Comparison of ENCODE assay signal across 16 mouse cellular contexts in the genomic region with DNA sequence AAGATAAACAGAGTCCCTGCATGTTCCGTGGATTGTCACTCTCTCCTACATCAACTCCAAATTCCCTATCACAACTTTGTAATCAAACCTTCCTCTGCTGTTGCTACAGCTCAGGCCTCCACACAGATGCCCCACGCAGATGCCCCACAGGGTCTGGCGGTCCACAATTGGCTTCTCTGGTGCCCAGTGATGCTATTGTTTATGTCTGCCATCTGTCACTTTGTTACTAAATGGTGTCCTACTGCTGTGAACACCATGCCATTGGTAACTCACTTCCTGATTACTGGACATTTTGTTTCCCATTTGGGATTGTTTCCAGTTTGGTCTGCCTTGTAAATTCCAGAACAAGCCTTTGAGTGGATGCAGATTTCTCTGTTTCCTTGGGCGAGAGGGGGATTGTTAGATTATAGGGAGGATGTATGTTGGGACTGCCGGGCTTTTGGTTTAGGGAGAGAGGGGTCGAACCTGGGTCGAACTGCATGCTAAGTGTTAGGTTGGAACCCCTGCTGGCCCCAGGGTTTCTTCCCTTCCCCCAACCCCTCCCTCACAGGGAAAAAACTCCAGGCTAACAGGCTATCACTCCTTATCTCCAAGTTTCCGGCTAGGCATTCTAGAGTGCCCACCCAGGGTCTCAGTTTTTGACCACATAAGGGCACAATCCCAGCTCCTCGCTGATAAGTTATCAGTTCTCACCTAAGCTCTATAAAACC. TPM values are rescaled to one million over a fixed set of nuclear protein-coding genes. Genes with fewer than 3 reads are reported as not detected.
DNase-seq lines count a peak whose midpoint lies in the region; ATAC-seq and TF ChIP-seq lines count a peak whose summit lies in the region.
"Had no signal": no experiment of that assay in that cellular context is flagged by ENCODE, and none has a peak within 500 bp of the region (broad histone marks: within the 10 kb centered on the region; RNA-seq: fewer than 3 reads in every experiment).

No protein-coding gene starts in this region.

- WGBS in heart, embryonic 12.5 days, result 16% methylated on average over 9 of the region's 9 CpGs
- WGBS in lung, adult 2 months, result 39% methylated on average over 9 of the region's 9 CpGs

- TF ChIP-seq CTCF in lung, adult 2 months (IDR thresholded peaks at IDR 0.05; ENCODE audit: insufficient read depth, low read length), result no peak

- H3K4me2 ChIP-seq in heart, embryonic 12.5 days, result no peak overlapping the region
- H3K4me2 ChIP-seq: forebrain, embryonic 12.5 days; intestine, embryonic 15.5 days had no signal

- 0 out of 2 replicates have a peak, but pooled peaks cover 5% of the 10 kb centered on the region for H3K9me3 ChIP-seq in heart, embryonic 12.5 days (replicated peaks)
- H3K9me3 ChIP-seq: forebrain, embryonic 12.5 days; intestine, embryonic 15.5 days had no signal

- DNase-seq in heart, postnatal 14 days, result no peak
- DNase-seq in lung, adult 18-20 months, result peak; percentile 27 to 72
- DNase-seq in lung, adult 2 months, result no peak
- DNase-seq in cerebellum, adult 9-11 months, result peak; percentile 94
- DNase-seq in lung, postnatal 14 days, result peak; percentile 26
- DNase-seq in spleen, postnatal 4 days (ENCODE audit: low spot score in 2 of 2), result no peak
- DNase-seq in frontal cortex, postnatal 25 days (ENCODE audit: low spot score in 2 of 2), result no peak
- DNase-seq: gastrocnemius, postnatal 10 days; kidney, postnatal 10 days; layer of hippocampus, postnatal 36 days; liver; thymus, postnatal 25 days had no signal

- H3K27ac ChIP-seq in heart, embryonic 12.5 days (ENCODE audit: poor library complexity, severe bottlenecking), result peak overlapping the region; percentile 50
- H3K27ac ChIP-seq: forebrain, embryonic 12.5 days; intestine, embryonic 15.5 days had no signal

- H3K4me1 ChIP-seq in heart, embryonic 12.5 days (replicated peaks), result peaks cover 54% of the 10 kb centered on the region
- H3K4me1 ChIP-seq in lung, adult 2 months (ENCODE audit: control insufficient read depth, insufficient read depth, low read length), result peaks cover 28% of the 10 kb centered on the region

- H3K27me3 ChIP-seq in heart, embryonic 12.5 days (replicated peaks), result no peaks in the 10 kb centered on the region
- H3K27me3 ChIP-seq: forebrain, embryonic 12.5 days; intestine, embryonic 15.5 days had no signal

- intact Hi-C loops in heart, postnatal 14 days (cut with DNase I), result no loop called here

- TF ChIP-seq POLR2A in lung, adult 2 months (IDR thresholded peaks at IDR 0.05; ENCODE audit: borderline replicate concordance, extremely low read depth, low read depth, low read length), result no peak

- ATAC-seq in heart, embryonic 12.5 days (ENCODE audit: insufficient number of reproducible peaks, low FRiP score), result no peak
- ATAC-seq: intestine, embryonic 15.5 days had no signal

- no peak overlapping the region; the same call in 1 of the 2 replicates for H3K9ac ChIP-seq in heart, embryonic 12.5 days
- H3K9ac ChIP-seq: forebrain, embryonic 12.5 days; intestine, embryonic 15.5 days had no signal

- no peaks in the 10 kb centered on the region for H3K36me3 ChIP-seq in heart, embryonic 12.5 days
- H3K36me3 ChIP-seq: forebrain, embryonic 12.5 days; intestine, embryonic 15.5 days had no signal

- no peak overlapping the region for H3K4me3 ChIP-seq in heart, embryonic 12.5 days
- H3K4me3 ChIP-seq in lung, adult 2 months (replicated peaks; ENCODE audit: extremely low read depth, low read depth, low read length), result no peak overlapping the region
- H3K4me3 ChIP-seq: forebrain, embryonic 12.5 days; intestine, embryonic 15.5 days had no signal

RNA-seq across cellular contexts. Expression of a gene that starts 56.6 kb away (rescaled TPM):
- polyA plus RNA-seq in heart, embryonic 12.5 days (2016; fragmentation: Nextera tagmentation; extraction: Ambion mirVana), result 106 and 108 TPM in 2 replicates
- total RNA-seq in heart, postnatal 14 days (2021), result 100 to 1,000 TPM; 106 to 131 TPM
- 52.2 and 78.2 TPM in 2 replicates for polyA plus RNA-seq in lung, adult 2 months (2012; rRNA removed)

RNA-seq across cellular contexts. Expression of a gene that starts 57.9 kb away (rescaled TPM):
- polyA plus RNA-seq in heart, embryonic 12.5 days (2016; fragmentation: Nextera tagmentation; extraction: Ambion mirVana), result 3.6 and 4.9 TPM in 2 replicates
- 1 to 10 TPM; 2.5 to 5.6 TPM for total RNA-seq in heart, postnatal 14 days (2021)
- polyA plus RNA-seq in lung, adult 2 months (2012; rRNA removed), result 6.2 and 8.1 TPM in 2 replicates
- total RNA-seq: MEL had no signal

Comparison
In these comparisons a context has a peak if more than half of its experiments do, and no peak if none do; other contexts are left out.
1. DNase-seq: peak in lung, adult 18-20 months (2 of 2), cerebellum, adult 9-11 months (single experiment) and lung, postnatal 14 days (single experiment); none in heart, postnatal 14 days (0 of 2), lung, adult 2 months (single experiment), spleen, postnatal 4 days (0 of 2) and frontal cortex, postnatal 25 days (0 of 2).